8 mouse cellular contexts compared by ENCODE assay signal in genomic region chr6:53781171-53781570, GRCm38 (mm10). TPM values are rescaled to one million over a fixed set of nuclear protein-coding genes. Genes with fewer than 3 reads are reported as not detected.
DNase-seq lines count a peak whose midpoint lies in the region; ATAC-seq and TF ChIP-seq lines count a peak whose summit lies in the region.

No protein-coding gene starts in this region.

- no peak; the same call in 1 of the 2 replicates for ATAC-seq in forebrain, postnatal 0 days
- no peak for ATAC-seq in forebrain, embryonic 16.5 days
- ATAC-seq in liver, postnatal 0 days = no peak
- ATAC-seq in stomach, postnatal 0 days (ENCODE audit: low FRiP score, low TSS enrichment) = no peak

- no peaks in the 10 kb centered on the region for H3K36me3 ChIP-seq in forebrain, postnatal 0 days (ENCODE audit: insufficient read depth)
- H3K36me3 ChIP-seq in forebrain, embryonic 16.5 days (ENCODE audit: control insufficient read depth, insufficient read depth) = no peaks in the 10 kb centered on the region
- no peaks in the 10 kb centered on the region for H3K36me3 ChIP-seq in liver, postnatal 0 days (replicated peaks; ENCODE audit: insufficient read depth, low read length)
- H3K36me3 ChIP-seq in stomach, postnatal 0 days (ENCODE audit: control insufficient read depth, insufficient read depth, low read length) = no peaks in the 10 kb centered on the region

- H3K4me3 ChIP-seq in forebrain, postnatal 0 days (ENCODE audit: low read depth, low read length) = no peak overlapping the region
- H3K4me3 ChIP-seq in forebrain, embryonic 16.5 days (replicated peaks; ENCODE audit: low read length) = no peak overlapping the region
- no peak overlapping the region for H3K4me3 ChIP-seq in liver, postnatal 0 days (ENCODE audit: low read depth, low read length)
- no peak overlapping the region for H3K4me3 ChIP-seq in stomach, postnatal 0 days (ENCODE audit: low read depth, low read length)

- no peaks in the 10 kb centered on the region for H3K27me3 ChIP-seq in forebrain, postnatal 0 days (ENCODE audit: insufficient read depth, low read length)
- no peaks in the 10 kb centered on the region for H3K27me3 ChIP-seq in forebrain, embryonic 16.5 days (replicated peaks; ENCODE audit: control insufficient read depth, insufficient read depth, low read length)
- H3K27me3 ChIP-seq in liver, postnatal 0 days (ENCODE audit: insufficient read depth, low read length) = no peaks in the 10 kb centered on the region
- H3K27me3 ChIP-seq in stomach, postnatal 0 days (ENCODE audit: control insufficient read depth, insufficient read depth, low read length) = no peaks in the 10 kb centered on the region

- H3K4me2 ChIP-seq in forebrain, postnatal 0 days (ENCODE audit: low read depth) = no peak overlapping the region
- H3K4me2 ChIP-seq in forebrain, embryonic 16.5 days (ENCODE audit: low read length) = no peak overlapping the region
- no peak overlapping the region for H3K4me2 ChIP-seq in liver, postnatal 0 days (ENCODE audit: low read depth, low read length)
- no peak overlapping the region for H3K4me2 ChIP-seq in stomach, postnatal 0 days (replicated peaks; ENCODE audit: low read depth)

- WGBS in forebrain, postnatal 0 days = 6% methylated on average over 4 of the region's 4 CpGs
- WGBS in forebrain, embryonic 16.5 days = 10% methylated on average over 4 of the region's 4 CpGs
- 14% methylated on average over 4 of the region's 4 CpGs for WGBS in liver, postnatal 0 days (ENCODE audit: insufficient replicate concordance)
- 9% methylated on average over 4 of the region's 4 CpGs for WGBS in stomach, postnatal 0 days

- TF ChIP-seq EP300 in liver, postnatal 0 days (IDR thresholded peaks at IDR 0.05; ENCODE audit: low read depth) = no peak
- TF ChIP-seq EP300 in stomach, postnatal 0 days (optimal IDR thresholded peaks at IDR 0.05) = no peak

- DNase-seq in forebrain, postnatal 0 days = peak; percentile 86
- peak; percentile 46 for DNase-seq in ovary, postnatal 14 days (ENCODE audit: low spot score)
- DNase-seq in ovary, adult 18-20 months (ENCODE audit: low spot score) = no peak
- peak; percentile 75 for DNase-seq in c-Kit-positive CD71-negative TER-119-negative erythroid progenitor cells, embryonic 14.5 days (ENCODE audit: low read depth)
- peak; percentile 53 for DNase-seq in gastrocnemius, postnatal 10 days
- peak; percentile 57 for DNase-seq in liver, postnatal 0 days
- peak; percentile 46 for DNase-seq in stomach, postnatal 0 days (ENCODE audit: low spot score)

- H3K9me3 ChIP-seq in forebrain, postnatal 0 days (ENCODE audit: low read length) = no peaks in the 10 kb centered on the region
- no peaks in the 10 kb centered on the region for H3K9me3 ChIP-seq in forebrain, embryonic 16.5 days (ENCODE audit: control insufficient read depth, low read length)
- H3K9me3 ChIP-seq in liver, postnatal 0 days (ENCODE audit: low read length) = no peaks in the 10 kb centered on the region
- H3K9me3 ChIP-seq in stomach, postnatal 0 days (ENCODE audit: control insufficient read depth, low read length) = no peaks in the 10 kb centered on the region

- H3K9ac ChIP-seq in forebrain, postnatal 0 days = no peak overlapping the region
- no peak overlapping the region for H3K9ac ChIP-seq in forebrain, embryonic 16.5 days (replicated peaks; ENCODE audit: low read depth, low read length)
- H3K9ac ChIP-seq in liver, postnatal 0 days (replicated peaks) = no peak overlapping the region
- no peak overlapping the region for H3K9ac ChIP-seq in stomach, postnatal 0 days (ENCODE audit: low read length)

- no peak overlapping the region for H3K27ac ChIP-seq in forebrain, postnatal 0 days (ENCODE audit: low read depth, low read length)
- H3K27ac ChIP-seq in forebrain, embryonic 16.5 days (ENCODE audit: low read length) = no peak overlapping the region
- H3K27ac ChIP-seq in liver, postnatal 0 days (ENCODE audit: low read depth) = no peak overlapping the region
- H3K27ac ChIP-seq in stomach, postnatal 0 days (replicated peaks) = no peak overlapping the region

- TF ChIP-seq CTCF in forebrain, postnatal 0 days (IDR thresholded peaks at IDR 0.05; ENCODE audit: low read depth) = peak; percentile 88
- peak; percentile 85 for TF ChIP-seq CTCF in liver, postnatal 0 days (IDR thresholded peaks at IDR 0.05; ENCODE audit: low read depth)
- peak; percentile 92 for TF ChIP-seq CTCF in stomach, postnatal 0 days (IDR thresholded peaks at IDR 0.05; ENCODE audit: low read depth)

- H3K4me1 ChIP-seq in forebrain, postnatal 0 days (ENCODE audit: insufficient read depth) = no peaks in the 10 kb centered on the region
- H3K4me1 ChIP-seq in forebrain, embryonic 16.5 days (replicated peaks; ENCODE audit: control insufficient read depth, insufficient read depth, low read length) = no peaks in the 10 kb centered on the region
- no peaks in the 10 kb centered on the region for H3K4me1 ChIP-seq in liver, postnatal 0 days (ENCODE audit: insufficient read depth)
- no peaks in the 10 kb centered on the region for H3K4me1 ChIP-seq in stomach, postnatal 0 days (replicated peaks; ENCODE audit: control insufficient read depth, insufficient read depth)

RNA-seq across cellular contexts. Expression of gene Tril, which starts 39.5 kb away (rescaled TPM):
- 17.8 and 27.8 TPM in 2 replicates for total RNA-seq in forebrain, postnatal 0 days (2014; rRNA removed)
- 8.5 and 18.2 TPM in 2 replicates for polyA plus RNA-seq in forebrain, postnatal 0 days (2015; fragmentation: Nextera tagmentation; extraction: Ambion mirVana)
- polyA plus RNA-seq in forebrain, embryonic 16.5 days (2015; fragmentation: Nextera tagmentation; extraction: Ambion mirVana) = 7.4 and 7.7 TPM in 2 replicates
- 10 to 100 TPM; 16.8 to 18.1 TPM for total RNA-seq in gastrocnemius, postnatal 10 days (2021)
- 0.25 and 0.31 TPM in 2 replicates for polyA plus RNA-seq in liver, postnatal 0 days (2015; fragmentation: Nextera tagmentation; extraction: Ambion mirVana)
- polyA plus RNA-seq in stomach, postnatal 0 days (2015; fragmentation: Nextera tagmentation; extraction: Ambion mirVana) = 6.8 and 7.4 TPM in 2 replicates
